Comparison of ENCODE assay signal across 18 mouse cellular contexts in the genomic region with DNA sequence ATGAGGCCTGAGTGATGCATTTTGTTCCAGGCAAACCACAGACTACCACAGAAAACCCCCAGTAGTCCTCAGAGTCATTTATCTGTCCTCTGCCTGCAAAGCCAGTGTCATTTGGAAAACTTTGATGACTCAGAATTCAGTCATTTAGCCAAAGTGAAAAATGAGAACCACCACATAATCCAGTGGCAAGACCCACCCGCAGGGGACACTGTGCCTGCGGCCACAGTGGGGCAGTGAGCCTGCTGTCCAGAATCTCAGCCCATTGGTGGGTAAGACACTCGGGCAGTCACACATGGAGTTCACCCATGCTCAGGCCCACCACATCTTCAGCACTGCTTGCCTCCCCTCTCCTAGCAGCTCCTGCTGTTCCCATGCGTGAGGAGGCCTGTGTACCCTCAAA.
A peak's percentile ranks its signal among the peaks of the same experiment; 100 is the strongest.
DNase-seq lines count a peak whose midpoint lies in the region; ATAC-seq and TF ChIP-seq lines count a peak whose summit lies in the region.
"Had no signal": no experiment of that assay in that cellular context is flagged by ENCODE, and none has a peak within 500 bp of the region (broad histone marks: within the 10 kb centered on the region; RNA-seq: fewer than 3 reads in every experiment).

No protein-coding gene starts in this region.

- TF ChIP-seq POLR2A in heart, adult 2 months (IDR thresholded peaks at IDR 0.05; ENCODE audit: insufficient read depth, low read depth, low read length) = no peak
- TF ChIP-seq POLR2A in bone marrow, adult 2 months (IDR thresholded peaks at IDR 0.05; ENCODE audit: borderline replicate concordance, control insufficient read depth, low read depth, low read length) = no peak

- DNase-seq in heart, adult 2 months = no peak
- no peak for DNase-seq in heart, adult 18-20 months
- DNase-seq in midbrain, embryonic 10.5 days (ENCODE audit: low spot score) = no peak
- DNase-seq in midbrain, embryonic 11.5 days (ENCODE audit: low spot score, missing footprints) = no peak
- DNase-seq in thymus, postnatal 0 days (ENCODE audit: low spot score) = no peak
- DNase-seq in MN1 (ENCODE audit: low spot score) = no peak
- DNase-seq: cerebellum, adult 9-11 months; kidney, postnatal 14 days; left cerebral cortex, postnatal 4 days; thymus, postnatal 14 days had no signal

- no peak for TF ChIP-seq EP300 in heart, adult 2 months (IDR thresholded peaks at IDR 0.05; ENCODE audit: insufficient read depth, low read depth, low read length)

- H3K4me3 ChIP-seq in heart, adult 2 months = no peak overlapping the region
- no peak overlapping the region for H3K4me3 ChIP-seq in midbrain, embryonic 10.5 days
- no peak overlapping the region for H3K4me3 ChIP-seq in midbrain, embryonic 11.5 days (ENCODE audit: low read depth, low read length)
- no peak overlapping the region for H3K4me3 ChIP-seq in bone marrow, adult 2 months (replicated peaks; ENCODE audit: control insufficient read depth, low read depth, low read length)
- H3K4me3 ChIP-seq: embryonic facial prominence, embryonic 12.5 days; forebrain, embryonic 13.5 days; heart, embryonic 12.5 days; midbrain, embryonic 13.5 days; neural tube, embryonic 12.5 days; stomach, embryonic 15.5 days had no signal

- no peak overlapping the region for H3K27ac ChIP-seq in heart, adult 2 months
- H3K27ac ChIP-seq in midbrain, embryonic 10.5 days (replicated peaks) = peak overlapping the region; percentile 38; the same call in 1 of the 2 replicates
- H3K27ac ChIP-seq in midbrain, embryonic 11.5 days (ENCODE audit: low read depth, low read length) = no peak overlapping the region
- H3K27ac ChIP-seq in bone marrow, adult 2 months (ENCODE audit: control insufficient read depth, insufficient read depth, low read depth, low read length, poor library complexity) = peak overlapping the region; percentile 66
- H3K27ac ChIP-seq: embryonic facial prominence, embryonic 12.5 days; neural tube, embryonic 12.5 days; stomach, embryonic 15.5 days had no signal

- WGBS in heart, adult 2 months = 84% methylated on average over 4 of the region's 4 CpGs
- WGBS in midbrain, embryonic 10.5 days = 91% methylated on average over 4 of the region's 4 CpGs
- WGBS in midbrain, embryonic 11.5 days = 92% methylated on average over 4 of the region's 4 CpGs
- WGBS in bone marrow, adult 2 months = 76% methylated on average over 4 of the region's 4 CpGs

- TF ChIP-seq CTCF in heart, adult 2 months (IDR thresholded peaks at IDR 0.05) = 0 out of 2 replicates have a peak, but pooled peaks have one; percentile 1
- no peak for TF ChIP-seq CTCF in bone marrow, adult 2 months (IDR thresholded peaks at IDR 0.05; ENCODE audit: control insufficient read depth, insufficient read depth, low read length)

- peaks cover 17% of the 10 kb centered on the region for H3K36me3 ChIP-seq in heart, adult 2 months (ENCODE audit: control insufficient read depth, insufficient read depth, low read length)
- H3K36me3 ChIP-seq in midbrain, embryonic 10.5 days = peaks cover 14% of the 10 kb centered on the region
- peaks cover 4% of the 10 kb centered on the region; the same call in 1 of the 2 replicates for H3K36me3 ChIP-seq in midbrain, embryonic 11.5 days (ENCODE audit: control insufficient read depth, insufficient read depth, low read length)
- H3K36me3 ChIP-seq: stomach, embryonic 15.5 days had no signal

- intact Hi-C loops in heart, adult 2 months (cut with DNase I) = no loop called here

- no peaks in the 10 kb centered on the region for H3K27me3 ChIP-seq in heart, adult 2 months (ENCODE audit: control insufficient read depth, insufficient read depth, low read length)
- H3K27me3 ChIP-seq in midbrain, embryonic 10.5 days (ENCODE audit: low read depth, poor library complexity, severe bottlenecking) = no peaks in the 10 kb centered on the region
- no peaks in the 10 kb centered on the region for H3K27me3 ChIP-seq in midbrain, embryonic 11.5 days (ENCODE audit: control insufficient read depth, insufficient read depth, low read length)
- H3K27me3 ChIP-seq: embryonic facial prominence, embryonic 12.5 days; forebrain, embryonic 13.5 days; heart, embryonic 12.5 days; midbrain, embryonic 13.5 days; neural tube, embryonic 12.5 days; stomach, embryonic 15.5 days had no signal

- H3K9ac ChIP-seq in heart, adult 2 months (ENCODE audit: low read depth, low read length) = no peak overlapping the region
- H3K9ac ChIP-seq in midbrain, embryonic 11.5 days (ENCODE audit: low read length) = no peak overlapping the region
- H3K9ac ChIP-seq: embryonic facial prominence, embryonic 12.5 days; forebrain, embryonic 13.5 days; heart, embryonic 12.5 days; midbrain, embryonic 13.5 days; neural tube, embryonic 12.5 days; stomach, embryonic 15.5 days had no signal

- ATAC-seq in midbrain, embryonic 11.5 days (ENCODE audit: low FRiP score) = no peak
- ATAC-seq in megakaryocyte-erythroid progenitor cell, adult 5-6 weeks (replicated peaks; ENCODE audit: low FRiP score, low TSS enrichment, poor library complexity, severe bottlenecking) = 0 out of 2 replicates have a peak, but pooled peaks have one; percentile 7
- ATAC-seq: midbrain, embryonic 13.5 days had no signal

- peaks cover 30% of the 10 kb centered on the region for H3K4me1 ChIP-seq in heart, adult 2 months (ENCODE audit: control insufficient read depth, insufficient read depth, low read length)
- peaks cover 41% of the 10 kb centered on the region for H3K4me1 ChIP-seq in midbrain, embryonic 10.5 days
- peaks cover 4% of the 10 kb centered on the region for H3K4me1 ChIP-seq in midbrain, embryonic 11.5 days (ENCODE audit: control insufficient read depth, insufficient read depth, low read length)
- peaks cover 13% of the 10 kb centered on the region for H3K4me1 ChIP-seq in bone marrow, adult 2 months (ENCODE audit: control insufficient read depth, insufficient read depth, low read length)

- no peaks in the 10 kb centered on the region for H3K79me2 ChIP-seq in heart, adult 2 months (replicated peaks; ENCODE audit: control insufficient read depth, insufficient read depth, low read length)

- no peaks in the 10 kb centered on the region for H3K9me3 ChIP-seq in midbrain, embryonic 10.5 days (replicated peaks)
- H3K9me3 ChIP-seq in midbrain, embryonic 11.5 days (ENCODE audit: control insufficient read depth, low read length) = no peaks in the 10 kb centered on the region
- H3K9me3 ChIP-seq: embryonic facial prominence, embryonic 12.5 days; forebrain, embryonic 13.5 days; heart, embryonic 12.5 days; midbrain, embryonic 13.5 days; neural tube, embryonic 12.5 days; stomach, embryonic 15.5 days had no signal

- H3K4me2 ChIP-seq in midbrain, embryonic 11.5 days = no peak overlapping the region
- H3K4me2 ChIP-seq: embryonic facial prominence, embryonic 12.5 days; forebrain, embryonic 13.5 days; heart, embryonic 12.5 days; midbrain, embryonic 13.5 days; neural tube, embryonic 12.5 days; stomach, embryonic 15.5 days had no signal

Comparison
In these comparisons a context has a peak if more than half of its experiments do, and no peak if none do; other contexts are left out.
1. H3K27ac ChIP-seq: peak in midbrain, embryonic 10.5 days (single experiment) and bone marrow, adult 2 months (single experiment); none in heart, adult 2 months (single experiment) and midbrain, embryonic 11.5 days (single experiment).